Mouse (Mus musculus): ENCODE measurements around the gene Mcam.
A peak's percentile ranks its signal among the peaks of the same experiment; 100 is the strongest.

DNA sequence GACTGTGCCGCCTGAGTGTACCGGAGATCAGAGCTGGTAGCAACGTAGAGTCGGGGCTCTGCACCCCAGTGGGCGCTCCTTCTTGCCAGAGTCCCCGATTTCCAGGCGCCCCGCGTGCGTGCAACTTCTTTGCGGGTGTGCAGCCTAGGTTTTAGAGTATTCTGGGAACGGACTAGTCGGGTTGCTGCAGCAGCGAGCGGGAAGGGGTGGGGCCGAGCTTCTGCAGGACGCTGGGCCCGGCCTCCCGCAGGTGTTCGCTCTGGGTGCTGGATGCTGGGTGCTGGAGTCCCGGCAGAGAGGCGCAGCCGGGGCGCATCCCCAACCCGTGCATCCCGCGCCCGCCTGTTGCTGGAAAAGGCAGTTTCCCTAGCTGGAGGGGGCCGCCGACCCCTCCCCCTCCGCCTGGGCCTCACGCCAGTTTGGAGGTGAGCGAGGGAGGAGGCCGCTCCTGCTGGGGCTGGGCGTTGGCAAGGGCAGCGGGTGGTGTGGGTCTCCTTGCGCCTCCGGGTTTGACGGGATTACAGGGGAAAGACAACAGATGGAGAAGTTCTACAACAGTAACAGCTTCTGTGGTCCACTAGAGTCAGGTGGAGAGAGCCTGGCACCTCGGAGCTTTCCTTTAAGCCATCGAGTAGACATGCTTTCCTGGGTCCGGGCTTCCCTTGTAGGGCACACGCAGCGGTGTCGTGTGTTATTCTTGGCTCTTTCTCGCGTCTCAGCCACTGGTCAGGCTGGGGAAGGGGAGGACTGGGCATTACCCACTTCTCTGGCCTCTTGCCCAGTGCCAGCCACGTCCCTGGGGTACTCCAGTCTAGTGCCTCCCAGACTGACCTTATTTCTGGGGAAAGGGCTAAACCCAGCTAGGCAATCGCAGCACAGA is 822 bp downstream of the Mcam start:
- no peak for TF ChIP-seq CTCF (IDR thresholded peaks at IDR 0.05; ENCODE audit: low read depth)
- peak; percentile 17; the same call in 1 of the 2 replicates for TF ChIP-seq EP300 (IDR thresholded peaks at IDR 0.05; ENCODE audit: low read depth)
